Mouse (Mus musculus) spleen, adult 2 months (tissue): Measurements from ENCODE around the gene Smc3.

Experiments used
- CTCF ChIP-seq: fragments of 200-500 bp; IDR thresholded peaks from 2 replicates; pipeline ENCODE4 v1.5.1; 2011; ENCODE audit warnings: mild to moderate bottlenecking, inconsistent platforms; ENCODE audit not compliant: insufficient read depth, insufficient read length, insufficient replicate concordance; ENCODE audit errors: extremely low read depth
- POLR2A ChIP-seq: fragments of 200-500 bp; IDR thresholded peaks from 2 replicates; pipeline ENCODE4 v1.6.1; 2011; ENCODE audit warnings: low read depth, low read length, inconsistent platforms

DNA sequence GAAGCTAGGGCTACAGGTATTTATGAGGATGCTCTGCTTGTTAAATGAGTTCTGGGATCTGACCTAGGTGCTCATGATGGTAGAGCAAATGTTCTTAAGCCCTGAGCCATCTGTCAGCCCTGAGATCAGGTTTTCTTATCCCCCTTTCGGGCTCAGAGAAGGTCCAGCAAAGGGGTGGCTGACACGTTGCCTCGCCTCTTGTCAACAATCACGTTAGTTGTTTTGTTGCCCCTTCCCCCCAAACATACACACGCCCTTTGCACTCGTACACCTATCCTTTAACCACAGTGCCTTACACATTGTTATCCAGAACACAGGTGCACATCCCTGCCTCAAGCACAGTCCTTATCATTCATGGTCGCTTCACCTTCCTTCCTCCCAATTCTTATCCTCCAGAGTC lies 50.7 kb downstream of the Smc3 start:
- TF ChIP-seq POLR2A, result no peak
- TF ChIP-seq CTCF, result no peak
